Mouse (Mus musculus) bone marrow macrophage, adult 2 months (primary cell): Measurements from ENCODE around the gene Scgb1a1.

Experiments used
- CTCF ChIP-seq: IDR thresholded peaks from 2 replicates; pipeline ENCODE4 v1.5.1; 2012; ENCODE audit warnings: low read depth, mild to moderate bottlenecking, low read length, moderate library complexity
- POLR2A ChIP-seq: IDR thresholded peaks from 2 replicates; pipeline ENCODE4 v1.6.1; 2012; ENCODE audit warnings: mild to moderate bottlenecking, low read depth, low read length, borderline replicate concordance

GRCm38 (mm10) chr19:9108536-9108935, 20.8 kb upstream of the Scgb1a1 start:
- TF ChIP-seq POLR2A (no peak), CTCF (no peak)
